Mouse (Mus musculus) heart, postnatal 0 days (tissue): Measurements from ENCODE around the gene Larp7.

Experiments
- CTCF ChIP-seq: IDR thresholded peaks from 2 replicates; pipeline ENCODE4 v1.5.1; 2016; ENCODE audit warnings: antibody characterized with exemption, control low read depth, low read depth
- EP300 ChIP-seq: IDR thresholded peaks from 2 replicates; pipeline ENCODE4 v1.6.1; 2016; ENCODE audit warnings: antibody characterized with exemption, low read depth

DNA sequence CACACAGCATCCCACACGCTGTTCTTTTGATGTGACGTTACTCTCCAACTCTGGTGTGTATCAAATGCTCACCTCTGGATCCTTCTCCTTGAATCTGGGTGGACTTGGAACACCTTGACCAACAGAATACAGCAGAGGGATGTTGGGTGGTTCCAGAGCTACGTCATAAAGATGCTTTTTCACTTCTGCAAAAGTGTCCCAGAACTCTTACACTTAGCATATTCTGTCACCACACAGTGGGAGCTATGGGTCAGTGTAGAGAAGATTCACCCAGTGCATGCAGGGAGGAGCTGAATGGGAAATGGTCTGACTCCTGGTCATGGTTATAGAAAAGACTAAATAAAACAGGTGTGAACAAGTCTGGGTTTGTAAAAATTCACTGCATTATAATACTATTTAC is 60.5 kb downstream of the Larp7 start:
- TF ChIP-seq EP300 (no peak), CTCF (no peak)
